Mouse (Mus musculus) spleen, postnatal 36 days (tissue): ENCODE measurements around the gene Tnfrsf21.

ENCODE experiments used
- DNase-seq, 2 experiments: peaks; one replicate each; pipeline ENCODE4 v3.0.0; 2022; ENCODE audit warnings: low spot score in 2 of 2, mixed read lengths in 1 of 2

The Tnfrsf21 gene

GRCm38 (mm10) chr17:43016371-43017331 is at the start of gene Tnfrsf21:
Gene Tnfrsf21, plus strand, starts transcription at chr17:43016555.
- peak; percentile 83 to 86 for DNase-seq

DNA sequence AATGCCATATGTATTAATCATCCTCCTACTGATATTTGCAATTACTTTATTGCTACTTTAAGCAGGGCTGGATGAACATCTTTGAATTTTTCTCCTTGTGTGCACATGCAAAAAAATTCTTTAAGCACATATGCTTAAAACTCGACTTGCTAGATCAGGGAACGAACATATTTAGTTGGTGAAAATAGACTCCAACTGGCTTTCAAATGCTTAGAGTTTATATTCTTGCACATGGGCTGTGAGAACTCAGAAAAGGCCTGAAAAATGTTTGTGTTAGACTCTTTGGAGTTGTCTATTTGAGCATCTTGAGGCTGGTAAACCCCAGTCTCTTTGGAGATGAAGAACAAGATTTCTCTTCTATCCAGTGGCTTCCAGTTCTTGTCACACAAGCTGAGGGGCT is 48.2 kb upstream of the Tnfrsf21 start:
- DNase-seq = no peak

DNA sequence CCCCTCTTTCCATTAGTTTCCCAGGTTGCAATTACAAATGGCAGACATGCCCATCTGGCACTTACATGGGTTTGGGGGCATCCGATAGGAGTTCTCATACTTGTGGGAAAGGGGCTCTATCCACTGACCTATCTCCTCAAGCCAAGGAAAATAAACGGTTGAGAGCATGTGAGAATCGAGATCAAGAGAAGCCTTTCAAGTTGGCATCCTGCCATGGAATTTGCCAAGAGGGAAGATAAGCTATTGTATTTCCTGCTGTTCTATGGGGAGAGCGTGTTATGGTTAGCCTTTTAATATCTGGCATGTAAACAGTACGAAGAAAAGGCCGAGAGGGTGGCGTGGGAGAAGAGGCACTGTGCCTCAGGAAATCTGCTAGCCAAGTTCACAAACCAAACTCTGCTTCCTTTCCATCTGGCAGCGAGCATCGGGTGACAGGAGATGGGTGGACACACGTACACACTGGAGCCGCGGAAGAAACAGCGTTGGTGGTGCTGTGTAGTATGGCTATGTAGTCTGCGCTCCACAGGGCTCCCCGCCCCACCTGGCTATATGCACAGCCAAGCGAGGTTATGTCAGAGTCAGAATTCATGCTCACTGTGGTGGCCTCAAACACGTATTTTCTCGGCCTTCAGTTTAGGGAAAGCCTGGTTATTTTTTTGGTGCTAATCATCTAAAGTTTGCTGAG is 40.9 kb upstream of the Tnfrsf21 start:
- DNase-seq = no peak

- no peak for DNase-seq
Observed at GRCm38 (mm10) chr17:42977766-42978165, 38.6 kb upstream of the Tnfrsf21 start.

- no peak for DNase-seq
Observed at GRCm38 (mm10) chr17:42978345-42978744, 38.0 kb upstream of the Tnfrsf21 start.

GRCm38 (mm10) chr17:42981806-42982205 is 34.5 kb upstream of the Tnfrsf21 start:
- no peak for DNase-seq

- DNase-seq = no peak
Observed at GRCm38 (mm10) chr17:42982568-42982967, 33.8 kb upstream of the Tnfrsf21 start.

DNA sequence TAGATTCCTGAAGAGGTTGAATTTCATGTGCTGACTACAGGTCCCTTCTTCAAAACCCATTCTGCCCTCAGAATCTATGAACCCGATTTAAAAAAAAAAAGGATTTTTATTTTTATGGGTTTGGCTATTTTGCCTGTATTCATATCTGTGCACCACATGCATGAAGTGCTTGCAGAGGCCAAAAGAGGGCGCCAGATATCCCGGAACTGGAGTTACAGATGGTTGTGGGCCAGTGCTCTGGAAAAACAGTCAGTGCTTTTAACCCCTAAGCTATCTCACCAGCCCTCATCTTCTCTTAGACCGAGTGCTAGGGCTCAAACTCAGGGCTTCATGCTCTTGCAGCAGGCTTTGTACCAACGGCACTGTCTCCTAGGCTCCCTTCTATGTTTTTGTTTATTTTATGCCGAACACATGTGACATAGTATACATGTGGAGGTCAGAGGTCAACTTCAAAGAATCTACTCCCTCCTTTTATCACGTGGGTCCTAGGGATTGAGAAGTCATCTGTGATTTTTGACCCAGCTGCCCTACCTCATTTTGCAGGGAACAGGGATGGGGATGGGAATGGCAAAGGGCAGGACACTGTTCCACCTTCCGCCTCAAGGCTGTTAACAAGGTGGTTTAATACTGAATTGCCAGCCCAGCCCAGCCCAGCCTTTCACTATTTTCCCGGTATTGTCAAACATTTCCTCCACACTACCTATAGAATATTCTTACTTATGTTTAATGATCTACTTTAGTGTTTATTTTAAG is 30.3 kb upstream of the Tnfrsf21 start:
- DNase-seq = no peak

DNA sequence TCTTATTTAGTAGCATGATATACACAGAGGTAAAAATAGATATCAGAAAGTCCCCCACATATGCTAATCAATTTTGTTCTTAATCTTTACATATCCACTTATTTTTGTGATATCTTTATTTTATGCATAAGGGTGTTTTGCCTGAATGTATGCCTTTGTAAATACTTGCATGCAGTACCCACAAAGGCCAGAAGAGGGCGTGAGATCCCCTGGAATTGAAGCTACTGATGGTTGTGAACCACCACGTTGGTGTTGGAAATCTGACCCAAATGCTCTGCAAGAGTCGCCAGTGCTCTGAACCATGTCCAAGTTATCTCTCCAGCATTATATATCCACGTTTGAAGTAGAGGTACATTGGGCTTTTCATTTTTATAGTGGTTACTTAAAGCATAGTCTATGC is 28.7 kb upstream of the Tnfrsf21 start:
- no peak for DNase-seq

- DNase-seq = no peak
Observed at GRCm38 (mm10) chr17:42989981-42990380, 26.4 kb upstream of the Tnfrsf21 start.

- DNase-seq = no peak
Observed at GRCm38 (mm10) chr17:42991112-42991511, 25.2 kb upstream of the Tnfrsf21 start.

DNA sequence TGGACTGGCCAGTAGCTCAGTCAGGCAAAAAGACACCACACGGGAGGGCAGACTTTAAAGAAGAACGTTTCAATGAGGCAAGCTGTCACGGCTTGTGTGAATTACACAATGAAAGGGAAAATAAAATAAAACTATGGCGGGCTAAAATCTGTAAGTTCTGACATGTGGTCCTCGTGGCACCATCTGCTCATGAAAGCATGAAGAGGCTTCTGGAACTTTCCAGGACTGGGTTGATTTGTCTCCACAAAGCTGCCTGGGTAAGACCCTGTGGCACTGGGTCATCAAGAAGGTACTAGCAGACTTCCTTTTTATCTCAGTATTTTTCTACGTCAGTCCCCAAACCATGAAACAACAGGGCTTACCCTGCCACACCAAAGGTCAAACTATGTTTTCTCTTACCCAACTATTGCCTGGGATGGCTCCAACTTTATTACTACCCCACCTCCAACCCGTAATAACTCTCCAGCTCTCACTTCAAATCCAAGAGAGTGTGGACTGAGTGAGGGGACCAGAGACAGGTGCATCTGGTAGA is 16.8 kb upstream of the Tnfrsf21 start:
- no peak for DNase-seq

DNA sequence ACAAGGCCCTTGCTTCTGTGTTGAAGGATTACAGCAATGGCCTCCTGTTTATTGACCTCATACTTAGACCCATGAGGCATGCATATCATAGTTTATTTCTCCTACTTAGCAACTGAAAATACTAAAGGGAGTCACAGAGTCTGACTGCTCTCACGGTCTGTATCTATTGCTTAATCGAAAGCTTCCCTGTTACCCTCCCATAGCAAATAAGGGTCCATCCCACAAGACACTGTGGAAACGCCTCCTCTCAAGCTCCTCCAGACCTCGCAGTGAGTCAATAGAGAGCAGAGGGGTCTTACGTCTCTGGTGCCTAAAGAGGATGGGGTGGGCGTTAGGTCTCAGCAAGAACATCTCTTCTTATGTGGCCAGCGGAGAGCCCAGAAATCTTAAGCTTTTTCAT is 15.8 kb upstream of the Tnfrsf21 start:
- no peak for DNase-seq

DNA sequence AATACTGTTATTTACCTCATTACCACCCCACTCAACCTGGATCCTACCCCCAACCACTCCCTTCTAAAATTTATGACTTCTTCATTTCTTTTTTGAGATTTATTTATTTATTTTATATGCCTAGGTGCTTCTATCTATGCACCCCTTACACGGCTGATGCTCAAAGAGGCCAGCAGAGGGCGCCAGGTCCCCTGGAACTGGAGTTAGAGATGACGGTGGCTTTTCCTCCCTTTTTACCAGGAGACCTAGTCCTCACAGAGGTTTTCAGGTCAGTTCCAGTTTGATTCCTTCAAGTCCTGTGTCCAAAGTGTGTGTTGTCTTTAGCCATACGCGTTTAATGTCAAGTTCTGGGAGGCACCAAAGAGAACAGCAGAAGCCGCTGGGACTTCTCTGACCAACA is 3.6 kb upstream of the Tnfrsf21 start:
- peak in 1 of 2 experiments; percentile 47 for DNase-seq

DNA sequence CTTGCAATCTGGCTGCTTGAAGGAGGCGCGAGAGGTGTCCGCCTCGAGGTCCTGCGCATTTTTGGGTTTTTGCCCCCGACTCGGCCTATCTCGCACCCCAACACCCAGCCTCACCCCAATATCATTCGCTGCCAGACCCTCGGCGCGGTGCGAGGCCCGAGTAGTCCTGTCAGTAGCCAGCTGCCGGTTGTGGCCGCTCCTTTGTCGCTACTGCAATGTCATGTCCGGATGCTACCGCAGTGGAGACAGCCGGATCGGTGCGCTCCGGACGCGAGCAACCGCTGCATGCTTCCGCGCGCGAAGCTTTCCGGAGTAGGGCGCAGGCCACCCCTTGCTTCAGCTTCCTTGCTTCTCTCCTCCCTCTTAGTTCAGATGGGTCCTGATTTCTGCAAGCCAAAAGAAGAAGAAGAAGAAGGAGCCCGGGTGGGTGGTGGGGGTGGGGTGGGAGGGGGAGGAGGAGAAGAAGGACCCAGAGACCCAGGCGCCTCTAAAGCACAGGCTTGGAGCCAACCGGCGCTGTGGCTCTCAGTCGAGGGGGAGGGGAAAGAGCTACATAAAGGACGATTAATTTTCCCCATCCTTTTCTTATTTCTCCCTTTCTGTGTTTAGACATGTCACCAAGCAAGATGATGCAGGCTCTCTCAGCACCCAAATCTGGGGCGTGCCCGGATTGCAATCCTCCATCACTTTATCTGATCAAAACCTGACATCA is 1.1 kb downstream of the Tnfrsf21 start:
- peak; percentile 64 for DNase-seq

DNA sequence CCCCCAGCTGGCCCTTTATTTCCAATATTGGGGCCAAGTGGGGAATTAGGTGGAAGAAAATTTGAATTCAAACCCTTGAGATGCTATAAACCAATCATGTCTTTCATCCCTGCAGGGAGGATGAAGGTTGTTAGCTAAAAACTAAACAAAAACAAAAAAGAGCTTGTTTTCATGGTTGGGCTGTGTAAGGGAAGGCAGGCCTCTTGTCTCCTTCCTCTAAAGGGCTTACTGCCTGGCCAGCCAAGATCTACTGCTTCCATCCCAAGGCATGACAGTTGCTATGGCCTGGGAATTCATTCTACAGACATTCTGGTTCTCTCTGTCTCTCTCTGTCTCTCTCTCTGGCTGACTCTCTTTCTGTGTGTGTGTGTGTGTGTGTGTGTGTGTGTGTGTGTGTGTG is 1.7 kb downstream of the Tnfrsf21 start:
- no peak for DNase-seq

DNA sequence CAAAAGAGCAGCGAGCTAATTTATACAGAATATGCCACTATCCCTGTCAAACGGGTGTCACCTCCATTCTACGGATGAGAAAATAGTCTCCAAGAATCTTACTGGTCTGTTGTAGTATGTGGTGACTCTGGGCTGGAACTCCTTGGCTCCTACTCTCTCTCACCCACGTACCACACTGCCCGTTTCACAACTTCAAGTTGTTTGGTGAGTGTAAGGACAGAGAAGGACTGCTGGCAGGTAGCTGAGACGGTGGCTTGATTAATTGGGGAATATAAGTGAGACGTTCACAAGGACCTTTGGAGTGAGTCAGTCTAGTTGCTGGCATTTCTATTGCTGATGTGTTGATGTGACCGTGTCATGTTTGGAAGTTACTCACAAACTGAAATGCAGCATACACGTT is 3.3 kb downstream of the Tnfrsf21 start:
- DNase-seq = no peak

DNA sequence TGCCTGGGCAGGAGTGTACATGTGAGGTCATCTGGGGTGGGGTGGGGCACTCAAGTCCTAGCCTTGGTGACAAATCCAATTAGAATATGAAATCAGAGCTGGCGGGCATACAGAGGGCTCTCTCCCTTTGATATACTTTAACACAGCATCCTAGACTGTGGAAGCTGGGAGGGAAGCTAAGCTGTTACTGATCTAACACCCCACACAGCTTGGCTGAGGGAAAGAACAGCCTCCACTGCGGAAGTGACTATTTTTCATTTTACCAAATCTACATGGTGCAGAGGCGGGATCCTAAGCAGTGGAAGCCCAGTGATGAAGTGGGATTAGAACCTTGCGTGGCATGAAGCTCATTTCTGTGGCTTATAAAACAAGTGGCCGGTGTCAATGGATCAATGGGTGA is 4.7 kb downstream of the Tnfrsf21 start:
- no peak for DNase-seq

DNA sequence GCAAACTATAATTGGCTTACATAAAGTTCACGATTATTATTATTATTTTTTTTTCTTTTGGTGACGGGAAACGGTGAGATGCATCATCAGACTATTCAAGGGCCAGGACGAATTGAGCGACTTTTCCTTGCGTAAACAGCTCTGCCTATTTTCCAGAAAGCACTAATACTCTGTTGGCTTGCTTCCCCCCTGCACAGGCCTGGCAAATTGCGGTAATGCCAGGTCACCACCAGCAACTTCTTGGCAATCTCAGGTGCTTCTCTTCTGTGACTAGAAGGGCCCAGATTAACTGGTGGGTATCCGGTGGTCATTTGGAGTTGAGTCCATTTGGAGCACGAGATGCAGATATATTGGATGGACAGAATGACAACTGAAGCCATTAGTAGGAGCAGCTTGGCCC is 5.7 kb downstream of the Tnfrsf21 start:
- no peak for DNase-seq

GRCm38 (mm10) chr17:43023637-43024217 is 7.4 kb downstream of the Tnfrsf21 start:
- no peak for DNase-seq

- no peak for DNase-seq
Observed at GRCm38 (mm10) chr17:43024531-43024930, 8.2 kb downstream of the Tnfrsf21 start.
